ENCODE assay signal across 11 mouse cellular contexts in the genomic region with DNA sequence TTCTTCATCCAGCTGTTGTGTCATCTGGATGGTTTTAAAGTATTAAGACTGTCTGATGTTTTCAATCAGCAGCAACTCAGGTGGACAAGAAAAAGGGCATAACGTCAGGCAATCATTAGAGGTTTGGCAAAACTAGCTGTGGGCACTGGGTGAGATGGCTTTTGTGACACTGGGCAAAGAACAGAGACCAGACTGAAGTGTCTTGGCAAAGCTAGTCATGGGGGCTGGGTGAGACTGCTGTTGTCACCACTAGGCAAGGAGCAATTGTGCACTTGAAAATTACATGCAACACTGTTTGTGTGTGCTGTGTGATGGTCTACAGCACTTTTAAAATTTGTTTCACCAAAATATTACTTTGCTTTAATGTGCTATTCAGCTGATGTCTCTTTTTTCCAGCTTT.
A peak's percentile ranks its signal among the peaks of the same experiment; 100 is the strongest.
DNase-seq lines count a peak whose midpoint lies in the region.
"Had no signal": no experiment of that assay in that cellular context is flagged by ENCODE, and none has a peak within 500 bp of the region (broad histone marks: within the 10 kb centered on the region; RNA-seq: fewer than 3 reads in every experiment).

No protein-coding gene starts in this region.

- peak; percentile 16 to 46 for DNase-seq in cerebellum, postnatal 10 days
- no peak for DNase-seq in cerebellum, adult 11 months
- DNase-seq in kidney, adult 9 months = peak; percentile 56
- DNase-seq in kidney, postnatal 10 days = no peak
- peak; percentile 62 for DNase-seq in heart, adult 8-10 months (ENCODE audit: low spot score)
- peak; percentile 43 for DNase-seq in heart, postnatal 4 days
- DNase-seq in embryo, embryonic 9.5 days (ENCODE audit: extremely low spot score) = no peak
- DNase-seq: forebrain, postnatal 0 days; liver, postnatal 0 days; lung, postnatal 10 days; right cerebral cortex, postnatal 4 days had no signal

Comparison
In these comparisons a context has a peak if more than half of its experiments do, and no peak if none do; other contexts are left out.
1. DNase-seq: peak in cerebellum, postnatal 10 days (2 of 2), kidney, adult 9 months (single experiment), heart, adult 8-10 months (single experiment) and heart, postnatal 4 days (single experiment); none in cerebellum, adult 11 months (single experiment), kidney, postnatal 10 days (single experiment) and embryo, embryonic 9.5 days (single experiment).